Mouse (Mus musculus): Measurements from ENCODE around the gene Tshz2.

DNA sequence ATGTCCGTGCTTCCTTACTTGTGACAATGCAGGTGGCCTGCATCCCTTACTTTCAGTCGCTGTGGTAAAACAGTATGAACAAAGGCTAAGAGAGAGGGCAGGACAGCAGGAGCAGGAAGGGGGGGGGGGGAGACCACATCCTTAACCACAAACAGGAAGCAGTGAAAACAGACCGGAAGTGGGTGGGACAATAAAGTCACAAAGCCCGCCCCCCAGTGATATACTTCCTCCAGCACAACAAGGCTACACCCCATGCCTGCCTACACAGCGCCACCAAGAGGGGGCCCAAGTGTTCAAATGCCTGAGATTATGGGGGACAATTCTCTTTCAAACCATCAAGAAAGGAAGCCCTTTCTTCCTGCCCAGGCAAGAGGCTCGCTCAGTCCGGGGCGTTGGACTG lies 392.1 kb downstream of the Tshz2 start:
- TF ChIP-seq CTCF (IDR thresholded peaks at IDR 0.05; ENCODE audit: control insufficient read depth, insufficient read depth, insufficient read length) (no peak), MAX (IDR thresholded peaks at IDR 0.05) (no peak), MYOD1 (IDR thresholded peaks at IDR 0.05; ENCODE audit: control insufficient read depth, insufficient read length, low read depth) (no peak), USF1 (IDR thresholded peaks at IDR 0.05; ENCODE audit: low read depth) (no peak), FOSL1 (IDR thresholded peaks at IDR 0.05; ENCODE audit: insufficient read depth, low read length, poor library complexity, severe bottlenecking) (no peak), MYOG (IDR thresholded peaks at IDR 0.05; ENCODE audit: control insufficient read depth, extremely low read depth, insufficient read length) (no peak), CEBPB (IDR thresholded peaks at IDR 0.05; ENCODE audit: low read depth) (no peak)
